Mouse (Mus musculus): Measurements from ENCODE around the gene Plekhb2. TPM values are rescaled to one million over a fixed set of nuclear protein-coding genes. Genes with fewer than 3 reads are reported as not detected.
A peak's percentile ranks its signal among the peaks of the same experiment; 100 is the strongest.

Plekhb2 gene
- total and polyA plus RNA-seq, 3 experiments, result 72.7 to 117 (median 102) TPM

DNA sequence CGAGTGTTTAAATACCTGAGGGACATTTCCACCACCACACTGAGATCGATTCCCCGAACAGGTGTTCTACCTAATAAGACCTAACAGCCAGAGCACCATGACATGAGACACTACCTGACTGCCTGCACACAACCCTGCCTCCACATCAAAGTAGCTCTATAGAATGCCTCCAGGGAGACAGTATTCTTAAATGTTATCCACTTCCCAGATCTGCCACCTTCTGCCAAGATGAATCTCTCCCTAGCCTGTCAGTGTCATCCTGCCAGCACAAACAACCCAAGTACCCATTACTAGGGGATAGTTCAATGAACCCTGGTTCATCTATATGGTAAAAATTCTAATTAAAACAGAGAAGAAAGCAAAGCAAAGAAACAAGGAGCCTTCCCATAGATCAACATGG lies 2.7 kb upstream of the Plekhb2 start:
- intact Hi-C loops (cut with DNase I), result no loop called here
- DNase-seq, result no peak
- no peak overlapping the region for H3K9ac ChIP-seq (ENCODE audit: low read depth, low read length)
- H3K27me3 ChIP-seq (ENCODE audit: control insufficient read depth, insufficient read depth, low read length), result no peaks in the 10 kb centered on the region
- H3K4me1 ChIP-seq (ENCODE audit: control insufficient read depth, insufficient read depth, low read length), result peaks cover 4% of the 10 kb centered on the region; the same call in 1 of the 2 replicates
- no peak overlapping the region for H3K27ac ChIP-seq
- WGBS, result 81% methylated on average over 3 of the region's 3 CpGs
- H3K36me3 ChIP-seq (ENCODE audit: control insufficient read depth, insufficient read depth, low read length), result peaks cover 4% of the 10 kb centered on the region; the same call in 1 of the 2 replicates
- TF ChIP-seq CTCF (IDR thresholded peaks at IDR 0.05) (no peak), EP300 (IDR thresholded peaks at IDR 0.05; ENCODE audit: insufficient read depth, low read depth, low read length) (no peak), POLR2A (IDR thresholded peaks at IDR 0.05; ENCODE audit: insufficient read depth, low read depth, low read length) (no peak)
- H3K79me2 ChIP-seq (replicated peaks; ENCODE audit: control insufficient read depth, insufficient read depth, low read length), result no peaks in the 10 kb centered on the region; the same call in 1 of the 2 replicates
- no peak overlapping the region for H3K4me3 ChIP-seq

DNA sequence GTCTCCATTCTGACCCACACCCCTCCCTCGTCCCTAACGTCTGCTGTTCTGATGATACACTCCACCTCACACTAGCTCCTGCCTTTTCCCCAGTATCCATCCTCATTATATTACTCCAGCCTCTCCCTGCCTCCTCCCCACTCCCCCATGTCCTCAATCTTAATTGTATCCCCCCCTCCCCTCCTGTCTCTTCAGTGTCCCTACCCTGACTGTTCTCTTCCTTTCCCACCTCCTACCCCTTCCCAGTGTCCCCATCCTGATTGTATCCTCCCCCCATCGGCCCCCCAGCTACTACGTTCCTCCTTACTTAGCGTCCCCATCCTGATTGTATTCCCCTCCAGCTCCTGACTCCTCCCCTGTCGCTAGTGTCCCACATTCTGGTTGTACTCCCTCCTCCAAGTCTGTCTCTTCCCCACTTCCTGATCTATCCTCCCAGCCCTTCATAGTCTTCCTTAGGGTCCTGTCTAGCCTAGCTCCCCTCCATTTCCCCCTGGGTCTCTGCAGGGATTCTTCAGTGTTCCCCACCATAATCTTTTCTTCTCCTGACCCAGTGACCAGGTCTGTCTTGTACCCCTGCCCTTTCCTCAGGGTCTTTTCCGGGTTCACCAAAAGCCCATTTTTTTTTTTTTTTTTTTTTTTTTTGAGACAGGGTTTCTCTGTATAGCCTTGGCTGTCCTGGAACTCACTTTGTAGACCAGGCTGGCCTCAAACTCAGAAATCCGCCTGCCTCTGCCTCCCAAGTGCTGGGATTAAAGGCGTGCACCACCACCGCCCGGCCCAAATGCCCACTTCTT lies 764 bp downstream of the Plekhb2 start:
- no peak overlapping the region; the same call in 1 of the 2 replicates for H3K27ac ChIP-seq
- peak overlapping the region; percentile 94 for H3K4me3 ChIP-seq
- H3K36me3 ChIP-seq (ENCODE audit: control insufficient read depth, insufficient read depth, low read length), result no peaks in the 10 kb centered on the region
- no peaks in the 10 kb centered on the region for H3K27me3 ChIP-seq (ENCODE audit: control insufficient read depth, insufficient read depth, low read length)
- H3K79me2 ChIP-seq (replicated peaks; ENCODE audit: control insufficient read depth, insufficient read depth, low read length), result no peaks in the 10 kb centered on the region; the same call in 1 of the 2 replicates
- DNase-seq, result no peak
- intact Hi-C loops (cut with DNase I), result no loop called here
- TF ChIP-seq EP300 (IDR thresholded peaks at IDR 0.05; ENCODE audit: insufficient read depth, low read depth, low read length) (no peak), POLR2A (IDR thresholded peaks at IDR 0.05; ENCODE audit: insufficient read depth, low read depth, low read length) (no peak), CTCF (IDR thresholded peaks at IDR 0.05) (no peak)
- H3K9ac ChIP-seq (ENCODE audit: low read depth, low read length), result peak overlapping the region; percentile 52
- peaks cover 1% of the 10 kb centered on the region; the same call in 1 of the 2 replicates for H3K4me1 ChIP-seq (ENCODE audit: control insufficient read depth, insufficient read depth, low read length)
- WGBS, result 45% methylated on average over 11 of the region's 11 CpGs

DNA sequence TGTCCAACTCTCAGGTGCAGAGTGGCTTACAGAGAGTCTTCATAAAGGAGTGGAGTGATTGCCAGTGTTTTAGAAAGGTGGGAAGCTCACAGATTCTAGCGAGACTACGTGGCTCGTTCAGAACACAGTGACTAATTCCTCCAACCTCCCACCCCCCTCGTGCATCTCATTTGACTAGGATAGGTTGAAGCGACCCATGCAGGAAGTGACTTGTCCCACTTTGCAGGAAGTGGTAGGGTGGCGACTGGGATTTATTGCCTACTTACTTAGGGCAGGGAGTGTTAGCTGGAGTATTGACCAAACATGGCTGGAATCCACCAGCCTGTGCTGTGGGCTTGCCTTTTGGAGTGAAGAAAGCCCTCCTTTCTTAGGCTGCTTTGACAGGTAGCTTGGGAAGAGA lies 1.8 kb downstream of the Plekhb2 start:
- intact Hi-C loops (cut with DNase I), result no loop called here
- peaks cover 1% of the 10 kb centered on the region; the same call in 1 of the 2 replicates for H3K4me1 ChIP-seq (ENCODE audit: control insufficient read depth, insufficient read depth, low read length)
- peak in 1 of 2 experiments; percentile 25 for DNase-seq
- H3K9ac ChIP-seq (ENCODE audit: low read depth, low read length), result no peak overlapping the region
- TF ChIP-seq EP300 (IDR thresholded peaks at IDR 0.05; ENCODE audit: insufficient read depth, low read depth, low read length), result no peak
- no peak for TF ChIP-seq CTCF (IDR thresholded peaks at IDR 0.05)
- no peak for TF ChIP-seq POLR2A (IDR thresholded peaks at IDR 0.05; ENCODE audit: insufficient read depth, low read depth, low read length)
- 42% methylated on average over 6 of the region's 6 CpGs for WGBS
- no peaks in the 10 kb centered on the region for H3K36me3 ChIP-seq (ENCODE audit: control insufficient read depth, insufficient read depth, low read length)
- H3K27me3 ChIP-seq (ENCODE audit: control insufficient read depth, insufficient read depth, low read length), result no peaks in the 10 kb centered on the region
- no peak overlapping the region for H3K27ac ChIP-seq
- H3K4me3 ChIP-seq, result no peak overlapping the region
- no peaks in the 10 kb centered on the region; the same call in 1 of the 2 replicates for H3K79me2 ChIP-seq (replicated peaks; ENCODE audit: control insufficient read depth, insufficient read depth, low read length)

DNA sequence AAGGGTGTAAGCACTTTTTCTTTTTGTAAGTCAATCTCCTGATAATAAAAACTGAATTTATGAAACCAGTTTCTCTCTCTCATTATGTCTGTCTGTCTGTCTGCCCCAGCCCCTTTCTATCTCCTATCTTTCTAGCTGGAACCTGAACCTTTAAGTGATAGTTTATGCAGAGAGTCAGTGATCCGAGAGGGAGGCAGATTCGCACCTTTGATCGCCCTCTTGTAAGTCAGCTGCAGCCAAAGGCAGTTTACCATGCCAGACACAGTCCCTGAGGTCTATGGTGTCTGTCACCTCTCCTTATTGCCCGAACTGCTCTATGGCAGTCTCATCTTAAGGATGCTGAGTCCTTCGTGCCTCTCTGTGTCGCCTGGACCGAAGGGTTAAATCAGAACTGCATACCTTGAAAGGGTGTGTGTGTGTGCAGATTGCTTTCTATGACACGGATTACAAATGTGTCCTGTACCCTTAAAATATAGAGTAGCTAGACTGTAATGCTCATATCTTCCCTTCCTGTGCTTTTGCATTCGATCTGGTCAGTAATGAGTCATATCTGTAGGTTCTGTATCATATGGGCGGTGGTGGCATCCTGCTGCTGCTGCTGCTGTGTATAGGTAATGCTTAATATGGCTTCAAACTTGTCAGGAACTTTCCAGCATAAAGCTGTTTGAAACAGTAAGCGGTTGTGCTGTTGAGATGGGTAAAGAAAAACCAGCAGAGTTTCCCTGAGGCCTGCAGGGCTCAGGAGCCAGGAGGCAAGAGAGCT lies 2.5 kb downstream of the Plekhb2 start:
- Histone ChIP-seq H3K36me3 (ENCODE audit: control insufficient read depth, insufficient read depth, low read length) (no peaks in the 10 kb centered on the region), H3K4me1 (ENCODE audit: control insufficient read depth, insufficient read depth, low read length) (peaks cover 1% of the 10 kb centered on the region; the same call in 1 of the 2 replicates), H3K27me3 (ENCODE audit: control insufficient read depth, insufficient read depth, low read length) (no peaks in the 10 kb centered on the region), H3K9ac (ENCODE audit: low read depth, low read length) (no peak overlapping the region), H3K27ac (no peak overlapping the region), H3K79me2 (replicated peaks; ENCODE audit: control insufficient read depth, insufficient read depth, low read length) (no peaks in the 10 kb centered on the region; the same call in 1 of the 2 replicates), H3K4me3 (no peak overlapping the region)
- no peak for DNase-seq
- intact Hi-C loops (cut with DNase I), result no loop called here
- 69% methylated on average over 11 of the region's 11 CpGs for WGBS
- TF ChIP-seq EP300 (IDR thresholded peaks at IDR 0.05; ENCODE audit: insufficient read depth, low read depth, low read length), result no peak
- no peak for TF ChIP-seq CTCF (IDR thresholded peaks at IDR 0.05)
- no peak for TF ChIP-seq POLR2A (IDR thresholded peaks at IDR 0.05; ENCODE audit: insufficient read depth, low read depth, low read length)

DNA sequence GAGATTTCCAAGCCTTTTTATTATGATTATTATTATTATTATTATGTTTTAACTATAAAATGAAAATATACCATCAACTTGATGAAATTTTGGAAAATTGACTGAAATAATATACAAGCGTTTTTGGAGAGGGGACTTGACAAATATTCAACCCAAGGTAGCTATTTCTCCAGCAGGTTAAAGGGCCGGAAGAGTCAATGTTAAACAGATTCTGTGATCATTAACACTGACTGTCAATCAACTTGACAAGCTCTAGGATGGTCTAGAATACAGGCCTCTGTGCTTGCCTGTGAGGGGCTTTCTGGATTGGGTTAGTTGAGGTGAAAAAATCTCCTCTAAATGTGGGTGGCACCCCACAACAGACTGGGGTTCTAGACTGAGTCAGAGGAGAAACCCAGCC lies 4.0 kb downstream of the Plekhb2 start:
- TF ChIP-seq EP300 (IDR thresholded peaks at IDR 0.05; ENCODE audit: insufficient read depth, low read depth, low read length) (no peak), CTCF (IDR thresholded peaks at IDR 0.05) (no peak), POLR2A (IDR thresholded peaks at IDR 0.05; ENCODE audit: insufficient read depth, low read depth, low read length) (no peak)
- Histone ChIP-seq H3K9ac (ENCODE audit: low read depth, low read length) (no peak overlapping the region), H3K36me3 (ENCODE audit: control insufficient read depth, insufficient read depth, low read length) (no peaks in the 10 kb centered on the region), H3K27ac (no peak overlapping the region), H3K4me1 (ENCODE audit: control insufficient read depth, insufficient read depth, low read length) (peaks cover 1% of the 10 kb centered on the region; the same call in 1 of the 2 replicates), H3K79me2 (replicated peaks; ENCODE audit: control insufficient read depth, insufficient read depth, low read length) (no peaks in the 10 kb centered on the region; the same call in 1 of the 2 replicates), H3K4me3 (no peak overlapping the region), H3K27me3 (ENCODE audit: control insufficient read depth, insufficient read depth, low read length) (no peaks in the 10 kb centered on the region)
- 97% methylated on average over 2 of the region's 2 CpGs for WGBS
- no peak for DNase-seq
- intact Hi-C loops (cut with DNase I), result no loop called here
